Mouse (Mus musculus): ENCODE measurements around the gene S100a6.

Gene S100a6

GRCm38 (mm10) chr3:90595556-90595955, 17.1 kb upstream of the S100a6 start:
- no peaks in the 10 kb centered on the region for H3K4me1 ChIP-seq (replicated peaks; ENCODE audit: low read depth, low read length)
- no peaks in the 10 kb centered on the region for H3K36me3 ChIP-seq (ENCODE audit: insufficient read depth, low read length)
- TF ChIP-seq CTCF (conservative IDR thresholded peaks at IDR 0.05; ENCODE audit: low read length) (no peak), NANOG (IDR thresholded peaks at IDR 0.05; ENCODE audit: borderline replicate concordance, low read length) (no peak), POU5F1 (IDR thresholded peaks at IDR 0.05; ENCODE audit: borderline replicate concordance, low read length) (no peak)
- H3K27me3 ChIP-seq (ENCODE audit: insufficient read depth, low read length) = peaks cover 17% of the 10 kb centered on the region; the same call in 1 of the 2 replicates
- no peak overlapping the region for H3K4me3 ChIP-seq (replicated peaks; ENCODE audit: low read length)
- peaks cover 4% of the 10 kb centered on the region; the same call in 1 of the 2 replicates for H3K9me3 ChIP-seq (ENCODE audit: low read length)

- TF ChIP-seq CTCF (conservative IDR thresholded peaks at IDR 0.05; ENCODE audit: low read length) (no peak), POU5F1 (IDR thresholded peaks at IDR 0.05; ENCODE audit: borderline replicate concordance, low read length) (no peak)
- peaks cover 11% of the 10 kb centered on the region for H3K9me3 ChIP-seq (ENCODE audit: low read length)
- H3K27me3 ChIP-seq (ENCODE audit: insufficient read depth, low read length) = peaks cover 21% of the 10 kb centered on the region; the same call in 1 of the 2 replicates
- no peaks in the 10 kb centered on the region for H3K4me1 ChIP-seq (replicated peaks; ENCODE audit: low read depth, low read length)
- no peaks in the 10 kb centered on the region for H3K36me3 ChIP-seq (ENCODE audit: insufficient read depth, low read length)
- no peak overlapping the region for H3K4me3 ChIP-seq (replicated peaks; ENCODE audit: low read length)
Observed at GRCm38 (mm10) chr3:90596810-90597209, 15.9 kb upstream of the S100a6 start.

- Histone ChIP-seq H3K9me3 (ENCODE audit: low read length) (peaks cover 20% of the 10 kb centered on the region), H3K4me1 (replicated peaks; ENCODE audit: low read depth, low read length) (no peaks in the 10 kb centered on the region), H3K36me3 (ENCODE audit: insufficient read depth, low read length) (no peaks in the 10 kb centered on the region), H3K4me3 (replicated peaks; ENCODE audit: low read length) (no peak overlapping the region), H3K27me3 (ENCODE audit: insufficient read depth, low read length) (peaks cover 24% of the 10 kb centered on the region)
- TF ChIP-seq POU5F1 (IDR thresholded peaks at IDR 0.05; ENCODE audit: borderline replicate concordance, low read length) (no peak), CTCF (conservative IDR thresholded peaks at IDR 0.05; ENCODE audit: low read length) (no peak), NANOG (IDR thresholded peaks at IDR 0.05; ENCODE audit: borderline replicate concordance, low read length) (no peak)
Observed at GRCm38 (mm10) chr3:90597736-90598135, 14.9 kb upstream of the S100a6 start.

GRCm38 (mm10) chr3:90598212-90598611, 14.5 kb upstream of the S100a6 start:
- Histone ChIP-seq H3K36me3 (ENCODE audit: insufficient read depth, low read length) (no peaks in the 10 kb centered on the region), H3K4me3 (replicated peaks; ENCODE audit: low read length) (no peak overlapping the region), H3K27me3 (ENCODE audit: insufficient read depth, low read length) (peaks cover 24% of the 10 kb centered on the region), H3K4me1 (replicated peaks; ENCODE audit: low read depth, low read length) (no peaks in the 10 kb centered on the region), H3K9me3 (ENCODE audit: low read length) (peaks cover 20% of the 10 kb centered on the region)
- TF ChIP-seq NANOG (IDR thresholded peaks at IDR 0.05; ENCODE audit: borderline replicate concordance, low read length) (no peak), POU5F1 (IDR thresholded peaks at IDR 0.05; ENCODE audit: borderline replicate concordance, low read length) (no peak)

- no peak overlapping the region for H3K4me3 ChIP-seq (replicated peaks; ENCODE audit: low read length)
- no peaks in the 10 kb centered on the region for H3K36me3 ChIP-seq (ENCODE audit: insufficient read depth, low read length)
- peaks cover 17% of the 10 kb centered on the region for H3K9me3 ChIP-seq (ENCODE audit: low read length)
- H3K4me1 ChIP-seq (replicated peaks; ENCODE audit: low read depth, low read length) = peaks cover 2% of the 10 kb centered on the region
- TF ChIP-seq POU5F1 (IDR thresholded peaks at IDR 0.05; ENCODE audit: borderline replicate concordance, low read length) (no peak), CTCF (conservative IDR thresholded peaks at IDR 0.05; ENCODE audit: low read length) (no peak), NANOG (IDR thresholded peaks at IDR 0.05; ENCODE audit: borderline replicate concordance, low read length) (no peak)
- peaks cover 24% of the 10 kb centered on the region for H3K27me3 ChIP-seq (ENCODE audit: insufficient read depth, low read length)
Observed at GRCm38 (mm10) chr3:90599401-90599800, 13.3 kb upstream of the S100a6 start.

GRCm38 (mm10) chr3:90600036-90600435, 12.6 kb upstream of the S100a6 start:
- peaks cover 17% of the 10 kb centered on the region for H3K9me3 ChIP-seq (ENCODE audit: low read length)
- H3K4me1 ChIP-seq (replicated peaks; ENCODE audit: low read depth, low read length) = peaks cover 7% of the 10 kb centered on the region
- TF ChIP-seq CTCF (conservative IDR thresholded peaks at IDR 0.05; ENCODE audit: low read length) = no peak
- no peak for TF ChIP-seq POU5F1 (IDR thresholded peaks at IDR 0.05; ENCODE audit: borderline replicate concordance, low read length)
- H3K27me3 ChIP-seq (ENCODE audit: insufficient read depth, low read length) = peaks cover 24% of the 10 kb centered on the region
- no peaks in the 10 kb centered on the region for H3K36me3 ChIP-seq (ENCODE audit: insufficient read depth, low read length)
- H3K4me3 ChIP-seq (replicated peaks; ENCODE audit: low read length) = no peak overlapping the region

- no peak for TF ChIP-seq POU5F1 (IDR thresholded peaks at IDR 0.05; ENCODE audit: borderline replicate concordance, low read length)
- peaks cover 19% of the 10 kb centered on the region for H3K27me3 ChIP-seq (ENCODE audit: insufficient read depth, low read length)
- H3K9me3 ChIP-seq (ENCODE audit: low read length) = peaks cover 17% of the 10 kb centered on the region
- H3K4me3 ChIP-seq (replicated peaks; ENCODE audit: low read length) = no peak overlapping the region
- peaks cover 7% of the 10 kb centered on the region for H3K4me1 ChIP-seq (replicated peaks; ENCODE audit: low read depth, low read length)
- H3K36me3 ChIP-seq (ENCODE audit: insufficient read depth, low read length) = no peaks in the 10 kb centered on the region
Observed at GRCm38 (mm10) chr3:90600458-90601195, 12.1 kb upstream of the S100a6 start.

GRCm38 (mm10) chr3:90601486-90602110, 11.1 kb upstream of the S100a6 start, which contains the start of gene Gm42674:
Gm42674 (plus strand) TSS chr3:90601904.
- Histone ChIP-seq H3K27me3 (ENCODE audit: insufficient read depth, low read length) (peaks cover 22% of the 10 kb centered on the region), H3K4me1 (replicated peaks; ENCODE audit: low read depth, low read length) (peaks cover 7% of the 10 kb centered on the region), H3K9me3 (ENCODE audit: low read length) (peaks cover 17% of the 10 kb centered on the region), H3K36me3 (ENCODE audit: insufficient read depth, low read length) (no peaks in the 10 kb centered on the region), H3K4me3 (replicated peaks; ENCODE audit: low read length) (no peak within 1 kb of the TSS)
- no peak for TF ChIP-seq POU5F1 (IDR thresholded peaks at IDR 0.05; ENCODE audit: borderline replicate concordance, low read length)
- no peak for TF ChIP-seq NANOG (IDR thresholded peaks at IDR 0.05; ENCODE audit: borderline replicate concordance, low read length)
- TF ChIP-seq CTCF (conservative IDR thresholded peaks at IDR 0.05; ENCODE audit: low read length) = no peak
